Comparison of ENCODE assay signal across 9 mouse cellular contexts in genomic region chr13:29274296-29274695, GRCm38 (mm10).
A peak's percentile ranks its signal among the peaks of the same experiment; 100 is the strongest.
DNase-seq lines count a peak whose midpoint lies in the region; ATAC-seq and TF ChIP-seq lines count a peak whose summit lies in the region.
"Had no signal": no experiment of that assay in that cellular context is flagged by ENCODE, and none has a peak within 500 bp of the region (broad histone marks: within the 10 kb centered on the region; RNA-seq: fewer than 3 reads in every experiment).

No protein-coding gene starts in this region.

- no peaks in the 10 kb centered on the region for H3K27me3 ChIP-seq in midbrain, postnatal 0 days (ENCODE audit: insufficient read depth, low read length)

- H3K36me3 ChIP-seq in midbrain, postnatal 0 days (ENCODE audit: insufficient read depth, low read length), result no peaks in the 10 kb centered on the region

- ATAC-seq in midbrain, postnatal 0 days (ENCODE audit: low FRiP score), result peak; percentile 60

- no peak overlapping the region for H3K9ac ChIP-seq in midbrain, postnatal 0 days (replicated peaks; ENCODE audit: low read length, poor library complexity, severe bottlenecking)

- DNase-seq in cerebellum, adult 11 months, result peak; percentile 73
- DNase-seq in cerebellum, postnatal 36 days, result peak; percentile 73 to 74
- DNase-seq in layer of hippocampus, adult 8-10 months (ENCODE audit: low spot score in 2 of 2), result peak; percentile 56 to 65
- DNase-seq in midbrain, postnatal 0 days (ENCODE audit: low spot score), result peak; percentile 87
- DNase-seq in spleen, postnatal 14 days (ENCODE audit: low spot score in 2 of 2), result no peak
- DNase-seq in lung, adult 2 months, result no peak
- no peak for DNase-seq in spleen, adult 18-20 months
- no peak for DNase-seq in natural killer cell, adult 2 months (ENCODE audit: low spot score in 2 of 2)
- DNase-seq: kidney, postnatal 25 days had no signal

- H3K9me3 ChIP-seq in midbrain, postnatal 0 days (ENCODE audit: low read length), result no peaks in the 10 kb centered on the region

- H3K4me1 ChIP-seq in midbrain, postnatal 0 days (ENCODE audit: insufficient read depth, low read length), result no peaks in the 10 kb centered on the region; the same call in 1 of the 2 replicates
- no peaks in the 10 kb centered on the region for H3K4me1 ChIP-seq in lung, adult 2 months (ENCODE audit: control insufficient read depth, insufficient read depth, low read length)

- no peak overlapping the region for H3K4me2 ChIP-seq in midbrain, postnatal 0 days (ENCODE audit: low read depth, low read length, poor library complexity, severe bottlenecking)

- no peak for TF ChIP-seq POLR2A in lung, adult 2 months (IDR thresholded peaks at IDR 0.05; ENCODE audit: borderline replicate concordance, extremely low read depth, low read depth, low read length)

- no peak overlapping the region for H3K27ac ChIP-seq in midbrain, postnatal 0 days (ENCODE audit: low read depth, low read length)

- no peak for TF ChIP-seq CTCF in midbrain, postnatal 0 days (IDR thresholded peaks at IDR 0.05)
- no peak for TF ChIP-seq CTCF in lung, adult 2 months (IDR thresholded peaks at IDR 0.05; ENCODE audit: insufficient read depth, low read length)

- H3K4me3 ChIP-seq in midbrain, postnatal 0 days (ENCODE audit: low read depth, low read length), result no peak overlapping the region
- H3K4me3 ChIP-seq in lung, adult 2 months (replicated peaks; ENCODE audit: extremely low read depth, low read depth, low read length), result no peak overlapping the region

- 32% methylated on average over 11 of the region's 11 CpGs for WGBS in midbrain, postnatal 0 days
- WGBS in lung, adult 2 months, result 87% methylated on average over 11 of the region's 11 CpGs

Comparison
In these comparisons a context has a peak if more than half of its experiments do, and no peak if none do; other contexts are left out.
1. DNase-seq: peak in cerebellum, adult 11 months (single experiment), cerebellum, postnatal 36 days (2 of 2), layer of hippocampus, adult 8-10 months (2 of 2) and midbrain, postnatal 0 days (single experiment); none in spleen, postnatal 14 days (0 of 2), lung, adult 2 months (single experiment), spleen, adult 18-20 months (0 of 2) and natural killer cell, adult 2 months (0 of 2).